Mouse (Mus musculus) CD4-positive helper T cell, adult 2 months (primary cell): Measurements from ENCODE around the gene Rasal2.

Experiments used
- DNase-seq: peaks from one replicate; pipeline ENCODE4 v3.0.0-alpha.2; 2012; ENCODE audit warnings: low read depth, missing footprints, low spot score

The Rasal2 gene

DNA sequence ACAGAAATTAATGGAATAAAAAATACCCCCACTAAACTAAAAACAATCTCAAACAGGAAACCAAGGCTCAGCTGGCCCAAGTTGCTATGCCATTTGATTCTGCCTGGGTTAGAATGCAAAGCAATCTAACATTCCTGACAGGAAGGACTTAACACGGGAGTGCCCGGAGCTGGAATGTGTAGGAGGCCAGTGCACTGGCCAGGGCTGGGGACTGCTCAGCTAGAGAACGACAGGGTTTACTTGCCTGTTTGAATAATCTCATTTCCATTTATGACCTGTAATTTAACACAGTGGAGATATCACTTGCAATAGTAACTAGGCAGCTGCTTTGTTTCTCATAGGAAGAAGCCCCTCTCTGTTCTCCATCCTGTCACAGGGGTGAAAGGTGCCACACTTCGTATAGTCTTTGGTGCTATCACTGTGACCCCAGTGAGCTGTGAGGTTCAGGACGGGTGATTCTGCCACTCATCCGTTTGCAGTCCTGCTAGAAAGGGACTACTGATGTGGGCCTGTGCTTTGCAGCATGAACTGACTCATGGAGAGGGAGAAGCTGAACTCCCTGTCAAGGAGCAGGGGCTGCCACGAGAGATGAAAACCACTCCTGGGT lies 269.0 kb downstream of the Rasal2 start:
- DNase-seq: no peak

GRCm38 (mm10) chr1:157141014-157141413 lies 271.4 kb downstream of the Rasal2 start:
- no peak for DNase-seq

DNA sequence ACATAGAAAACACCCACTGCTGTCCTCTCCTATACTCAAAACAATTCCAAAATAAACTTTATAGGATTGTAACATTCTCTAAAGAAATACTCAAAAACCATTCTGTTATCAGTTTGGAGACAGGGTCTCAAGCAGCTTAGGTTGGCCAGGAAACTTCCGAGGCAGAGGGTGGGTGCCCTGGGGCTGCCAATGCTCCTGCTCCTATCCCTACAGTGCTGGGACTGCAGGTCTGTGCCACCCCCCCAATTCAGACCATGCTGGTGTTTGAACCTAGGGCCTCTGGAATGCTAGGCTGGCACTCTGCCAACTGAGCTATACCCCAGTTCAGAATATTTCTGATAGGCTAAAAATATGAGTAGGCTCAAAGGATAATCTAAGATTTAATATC lies 274.5 kb downstream of the Rasal2 start:
- DNase-seq: no peak

DNA sequence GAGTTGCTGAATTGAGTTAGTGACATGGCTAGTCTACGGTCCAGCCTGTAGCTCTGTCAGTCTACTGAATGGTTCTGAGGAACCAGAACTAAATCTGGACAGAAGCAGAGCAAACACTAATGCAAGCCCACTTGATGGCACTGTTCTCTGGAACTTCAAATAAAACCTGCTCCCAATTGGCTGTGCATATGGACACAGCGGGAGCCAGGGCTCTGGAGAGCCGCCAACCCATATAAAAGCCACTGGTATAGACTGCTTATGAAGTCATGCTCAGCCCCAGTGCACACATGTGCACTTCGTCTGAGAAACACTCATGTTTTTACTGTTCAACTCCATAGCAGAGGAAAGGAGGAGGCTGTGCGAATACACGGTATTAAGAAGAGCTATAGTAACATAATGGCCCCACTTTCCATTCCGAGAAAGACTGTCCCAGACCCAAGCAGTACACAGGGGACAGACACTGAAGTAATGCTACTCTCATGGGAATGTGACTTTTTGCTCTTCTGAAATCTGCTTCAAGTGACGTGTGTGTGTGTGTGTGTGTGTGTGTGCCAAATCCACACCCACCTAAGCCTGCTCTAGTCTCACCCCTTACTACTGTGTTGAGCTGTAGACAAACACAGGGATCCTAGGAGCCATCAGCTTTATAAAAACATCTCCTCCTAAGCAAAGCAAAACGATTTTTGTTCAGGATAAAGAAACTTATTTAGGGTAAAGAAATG lies 275.1 kb downstream of the Rasal2 start:
- DNase-seq: no peak

DNA sequence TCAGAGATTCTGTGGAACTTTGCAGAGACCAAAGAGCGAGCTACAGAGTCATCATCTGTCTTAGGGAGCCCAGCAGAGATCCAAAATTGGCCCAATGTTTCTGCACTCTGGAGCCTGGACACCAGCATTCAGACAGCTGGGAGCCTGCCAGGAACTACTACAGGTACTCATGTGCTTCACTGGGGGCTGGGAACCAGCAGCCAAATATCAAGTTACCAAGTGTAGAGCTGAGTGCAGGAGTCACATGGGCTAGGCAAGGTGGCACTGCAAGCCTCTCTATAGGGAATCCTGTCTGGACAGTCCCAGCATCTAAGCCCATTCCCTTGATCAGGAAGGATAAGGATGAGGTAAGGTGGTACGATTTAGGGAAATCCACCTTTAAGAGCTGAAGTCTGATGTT lies 284.2 kb downstream of the Rasal2 start:
- no peak for DNase-seq

DNA sequence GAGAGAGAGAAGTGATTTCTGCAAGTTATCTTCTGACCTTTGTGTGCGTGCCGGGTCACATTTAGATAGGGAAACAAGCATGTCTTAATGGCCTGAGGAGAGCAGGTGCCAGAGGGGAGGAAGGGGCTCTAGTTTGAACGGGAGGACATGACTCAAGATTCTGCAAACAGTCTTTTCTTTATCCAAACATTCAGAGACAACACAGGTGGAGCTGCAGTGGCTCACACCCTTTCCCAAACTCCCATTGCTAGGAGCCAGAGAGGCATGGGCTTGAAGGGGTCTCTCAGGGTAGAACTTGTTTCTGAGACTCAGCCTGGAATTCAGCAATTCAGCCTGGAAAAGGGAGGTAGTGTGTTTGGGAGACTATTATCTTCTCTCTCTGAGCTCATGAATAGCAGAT lies 288.6 kb downstream of the Rasal2 start:
- DNase-seq: no peak

DNA sequence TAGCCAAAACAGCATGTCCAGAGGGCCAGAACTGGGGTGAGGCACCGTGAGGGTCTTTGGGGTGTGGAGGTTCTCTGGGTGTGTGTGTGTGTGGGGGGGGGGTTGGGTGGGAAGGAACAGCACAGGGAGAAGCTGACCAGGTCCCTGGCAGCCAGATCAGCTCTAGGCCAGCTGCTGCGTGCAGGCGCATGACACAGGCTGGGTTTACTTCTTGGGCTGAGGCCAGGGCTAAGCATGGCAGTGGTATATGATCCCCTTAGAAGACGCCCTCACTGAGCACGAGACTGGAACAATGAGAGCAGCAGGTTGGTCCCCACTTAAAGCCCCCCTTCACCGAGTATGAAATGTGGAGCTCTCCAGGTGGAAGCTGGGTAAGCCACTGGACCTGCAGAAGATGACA lies 293.2 kb downstream of the Rasal2 start:
- DNase-seq: no peak

DNA sequence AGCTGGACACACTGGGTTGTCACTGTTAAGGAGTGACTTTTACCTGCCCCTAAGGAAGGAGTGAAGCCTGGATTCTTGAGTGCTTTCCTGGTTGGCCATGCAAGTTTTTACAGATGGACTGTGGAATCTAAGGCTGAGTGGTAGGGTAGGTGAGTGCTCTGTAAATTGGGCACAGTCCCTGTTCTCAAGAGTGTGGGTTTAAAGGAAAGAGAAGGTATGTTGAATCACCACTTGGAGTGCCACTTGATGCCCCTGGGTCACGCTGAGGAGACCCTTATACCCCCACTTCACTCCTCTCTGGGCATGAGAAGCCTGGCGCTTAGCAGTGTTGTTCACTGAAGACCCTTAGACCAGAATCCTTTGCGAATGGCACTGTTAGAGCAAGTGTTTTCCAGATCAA lies 295.0 kb downstream of the Rasal2 start:
- DNase-seq: no peak

DNA sequence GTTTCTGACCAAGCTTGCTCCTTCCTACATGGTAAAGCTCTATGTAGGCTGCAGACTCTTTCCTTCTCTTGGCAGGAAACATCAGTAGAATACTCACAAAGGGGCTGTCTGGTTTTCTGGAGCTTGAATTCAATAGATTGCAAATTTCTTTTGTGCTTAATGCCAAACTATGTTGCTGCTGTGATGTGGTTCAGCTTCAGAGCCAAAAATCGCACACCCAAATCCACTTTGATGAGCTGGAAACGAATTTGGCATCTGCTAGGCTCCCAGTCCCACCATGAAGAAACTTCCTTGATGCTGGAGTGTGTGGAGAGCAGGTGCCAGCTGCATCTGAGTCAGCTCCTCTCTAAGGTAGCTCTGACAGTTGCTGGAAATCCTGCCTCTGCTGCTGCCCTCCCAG lies 297.9 kb downstream of the Rasal2 start:
- no peak for DNase-seq

GRCm38 (mm10) chr1:157110287-157110835 lies 302.0 kb downstream of the Rasal2 start:
- DNase-seq: no peak

GRCm38 (mm10) chr1:157108580-157108979 lies 303.8 kb downstream of the Rasal2 start, which contains the start of gene Tex35:
Gene Tex35, minus strand, starts transcription at chr1:157108680.
- DNase-seq: no peak

GRCm38 (mm10) chr1:157101122-157101865 lies 311.1 kb downstream of the Rasal2 start:
- peak; percentile 21 for DNase-seq

DNA sequence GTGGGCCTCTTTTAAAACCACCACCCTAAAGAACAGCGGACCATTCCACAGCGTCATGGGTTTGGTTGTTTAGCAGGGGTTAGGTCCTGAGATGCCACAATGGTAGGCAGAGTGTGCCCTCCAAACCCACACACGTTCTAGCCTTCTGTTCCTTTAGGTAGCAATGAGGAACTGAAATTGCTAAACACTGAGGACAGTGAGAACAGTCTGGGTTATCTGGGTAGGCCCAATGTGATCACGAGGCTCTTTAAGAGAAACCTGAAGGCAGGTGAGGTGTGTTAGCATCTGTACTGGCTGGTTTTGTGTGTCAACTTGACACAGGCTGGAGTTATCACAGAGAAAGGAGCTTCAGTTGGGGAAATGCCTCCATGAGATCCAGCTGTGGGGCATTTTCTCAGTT lies 316.9 kb downstream of the Rasal2 start:
- DNase-seq: no peak

DNA sequence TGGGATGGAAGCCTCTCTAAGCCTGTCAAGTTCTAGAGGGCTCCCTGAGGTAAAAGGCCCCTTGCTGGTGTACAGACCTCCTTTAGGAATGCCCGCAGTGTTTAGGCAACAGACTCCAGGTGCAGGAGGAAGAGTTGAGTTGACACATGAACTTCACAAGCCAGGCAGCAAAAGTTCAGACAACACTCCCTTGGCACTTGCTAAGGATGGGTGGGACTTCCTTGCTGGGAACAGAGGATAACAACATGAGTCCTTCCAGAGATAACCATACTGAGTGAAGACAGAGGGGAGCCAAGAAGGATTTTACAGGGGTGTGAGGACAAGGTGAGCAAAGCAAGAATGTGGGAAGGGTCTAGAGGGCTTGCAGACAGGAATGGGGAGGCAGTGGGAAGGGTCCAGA lies 319.8 kb downstream of the Rasal2 start:
- DNase-seq: no peak

DNA sequence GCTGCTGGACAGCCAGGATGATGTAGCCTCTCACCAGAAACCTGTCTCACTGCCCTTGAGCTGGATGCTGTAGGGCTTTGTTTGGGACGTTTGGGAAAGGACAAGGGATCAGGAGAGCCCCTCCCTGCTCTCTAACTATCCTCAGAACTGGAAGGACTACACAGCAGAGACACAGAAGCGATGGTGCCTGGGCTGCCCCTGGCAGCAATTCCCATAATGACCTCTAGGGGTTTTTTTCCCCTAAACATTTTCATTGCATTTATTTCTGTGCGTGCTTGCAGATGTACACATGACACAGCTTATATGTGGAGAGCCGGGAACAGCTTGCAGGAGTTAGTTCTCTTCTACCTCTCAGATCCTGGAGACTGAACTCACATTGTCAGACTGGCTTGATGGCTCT lies 320.3 kb downstream of the Rasal2 start:
- no peak for DNase-seq

DNA sequence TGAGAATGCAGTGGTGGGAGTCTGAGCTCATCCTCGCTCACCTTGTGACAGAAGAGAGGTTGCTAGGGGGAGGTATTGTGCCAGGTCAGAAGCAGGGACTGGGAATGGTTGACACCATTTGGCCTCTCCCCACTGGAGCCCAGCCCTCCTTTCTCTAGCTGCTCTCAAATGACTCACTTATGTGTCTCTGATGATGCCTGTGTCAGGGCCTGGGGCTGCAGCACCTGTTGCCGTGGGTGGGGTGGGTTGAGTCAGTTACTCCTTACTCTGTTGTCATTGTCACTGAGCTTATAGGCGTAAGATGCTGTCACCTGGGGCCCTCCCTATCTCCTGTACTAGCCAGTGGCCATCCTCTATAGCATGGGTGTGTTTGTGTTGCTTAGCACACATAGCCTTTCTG lies 321.6 kb downstream of the Rasal2 start:
- no peak for DNase-seq

DNA sequence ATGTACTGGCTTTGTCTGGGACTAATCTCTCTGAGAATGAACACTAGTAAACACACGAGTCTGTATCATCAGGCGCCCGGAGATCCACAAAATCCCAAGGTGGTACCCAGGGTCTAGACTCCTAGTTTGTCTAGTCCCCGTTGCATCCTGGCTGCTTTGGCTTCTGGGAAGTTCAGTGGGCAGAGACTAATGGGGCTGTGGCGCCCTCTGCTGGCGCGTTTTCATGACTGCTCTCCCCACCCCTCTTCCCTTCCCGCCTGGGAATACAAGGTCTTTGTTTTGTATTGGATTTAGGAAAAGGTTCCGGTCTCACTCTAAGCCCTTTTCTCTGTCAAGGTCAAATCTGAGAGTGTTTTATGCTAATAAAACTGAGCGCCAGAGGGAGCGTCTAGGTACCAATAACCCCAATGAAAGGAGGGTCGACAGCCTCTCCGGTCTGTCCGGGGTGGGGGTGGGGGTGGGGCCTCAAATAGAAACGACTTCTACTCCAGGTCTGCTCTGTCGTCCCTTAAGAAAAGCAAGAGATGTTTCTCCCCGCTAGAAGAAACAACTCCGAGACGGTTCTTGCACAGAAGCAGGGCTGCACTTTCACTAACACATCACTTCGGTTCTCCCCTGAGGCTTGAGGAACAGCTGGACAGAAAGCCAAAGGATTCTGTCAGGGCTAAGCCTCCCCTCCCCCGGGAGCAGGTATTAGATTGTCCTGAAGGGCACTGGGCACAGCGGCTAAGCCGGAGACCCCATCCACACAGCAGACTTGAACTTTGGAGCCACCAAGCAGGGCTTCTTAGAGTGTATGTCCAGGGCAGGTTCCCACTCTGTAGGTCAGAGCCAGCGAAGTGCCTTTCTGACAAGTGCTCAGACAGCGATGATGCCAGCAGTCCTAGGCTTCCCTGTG lies 326.0 kb downstream of the Rasal2 start:
- DNase-seq: peak; percentile 39
